Mouse (Mus musculus) lung, postnatal 0 days (tissue): Measurements from ENCODE around the gene Plod1.

ENCODE experiments used
- CTCF ChIP-seq: IDR thresholded peaks from 2 replicates; pipeline ENCODE4 v1.5.1; 2016; ENCODE audit warnings: antibody characterized with exemption, mild to moderate bottlenecking
- EP300 ChIP-seq: IDR thresholded peaks from 2 replicates; pipeline ENCODE4 v1.6.1; 2016; ENCODE audit warnings: antibody characterized with exemption, mild to moderate bottlenecking, control low read depth

DNA sequence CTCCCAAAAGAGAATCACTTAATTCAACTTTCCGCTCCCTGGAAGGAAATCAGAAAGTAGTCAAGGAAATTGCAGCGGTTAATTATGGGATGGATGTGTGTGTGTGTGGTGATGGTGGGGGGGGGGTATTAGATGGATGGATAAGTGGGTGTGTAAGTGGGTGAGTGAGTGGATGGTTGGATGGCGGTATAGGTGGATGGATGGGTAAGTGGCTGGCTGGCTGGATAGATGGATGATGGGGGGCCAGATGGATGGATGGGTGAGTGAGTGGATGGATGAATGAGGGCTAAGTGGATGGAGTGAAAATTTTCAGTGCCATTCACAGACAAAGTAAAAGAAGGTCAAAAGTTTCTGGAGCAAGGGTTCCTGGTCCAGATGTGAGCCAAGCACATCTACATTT lies 454 bp upstream of the Plod1 start:
- TF ChIP-seq CTCF: no peak
- no peak for TF ChIP-seq EP300
